Mouse (Mus musculus) neural tube, embryonic 12.5 days (tissue): ENCODE results near the gene Mphosph9. TPM values are rescaled to one million over a fixed set of nuclear protein-coding genes. Genes with fewer than 3 reads are reported as not detected.

Experiments
- ATAC-seq: fragments of 200-750 bp; cut with Nextera tagmentation; 2 replicates; pipeline ENCODE4 v1.8.0; 2017; ENCODE audit warnings: low read depth, mild to moderate bottlenecking, moderate TSS enrichment, moderate library complexity; ENCODE audit not compliant: low FRiP score
- H3K27ac ChIP-seq: fragments of 300-500 bp; sonication (generic); 2 replicates; pipeline ENCODE4 v1.5.1; 2016
- H3K27me3 ChIP-seq: fragments of 300-500 bp; sonication (generic); replicated peaks from 2 replicates; pipeline ENCODE4 v1.6.1; 2016; ENCODE audit warnings: mild to moderate bottlenecking
- H3K36me3 ChIP-seq: fragments of 300-500 bp; sonication (generic); 2 replicates; pipeline ENCODE4 v1.6.1; 2016; ENCODE audit warnings: mild to moderate bottlenecking
- H3K4me1 ChIP-seq: fragments of 300-500 bp; sonication (generic); 2 replicates; pipeline ENCODE4 v1.6.1; 2016
- H3K4me2 ChIP-seq: fragments of 300-500 bp; sonication (generic); replicated peaks from 2 replicates; pipeline ENCODE4 v1.6.1; 2016; ENCODE audit warnings: mild to moderate bottlenecking
- H3K4me3 ChIP-seq: fragments of 300-500 bp; sonication (generic); 2 replicates; pipeline ENCODE4 v1.5.1; 2016
- H3K9ac ChIP-seq: fragments of 300-500 bp; sonication (generic); 2 replicates; pipeline ENCODE4 v1.6.1; 2016; ENCODE audit warnings: mild to moderate bottlenecking
- H3K9me3 ChIP-seq: fragments of 300-500 bp; sonication (generic); 2 replicates; pipeline ENCODE4 v1.6.1; 2016; ENCODE audit warnings: mild to moderate bottlenecking
- WGBS: fragments of 180-500 bp; shearing (Covaris S2); methylation state at CpG from one replicate; pipeline ENCODE4 v1.1.7; 2016; 5-methylcytosine and 5-hydroxymethylcytosine counted together
- polyA plus RNA-seq: library from polyadenylated mRNA; unstranded; fragments of >200 nt; fragmentation: Nextera tagmentation; extraction: Ambion mirVana; gene quantifications from 2 replicates; pipeline ENCODE4 v1.2.1, GENCODE M21; 2016

The Mphosph9 gene
- polyA plus RNA-seq, 1 experiment from 2014 or later: 17.9 TPM

- Histone ChIP-seq H3K9me3 (no peaks in the 10 kb centered on the region), H3K4me1 (no peaks in the 10 kb centered on the region), H3K36me3 (peaks cover 86% of the 10 kb centered on the region), H3K27ac (no peak overlapping the region), H3K9ac (no peak overlapping the region), H3K27me3 (no peaks in the 10 kb centered on the region), H3K4me2 (no peak overlapping the region), H3K4me3 (no peak overlapping the region)
- ATAC-seq: no peak
- WGBS: 98% methylated on average over 1 of the region's 1 CpGs
Observed at GRCm38 (mm10) chr5:124258026-124258425, 69.7 kb downstream of the Mphosph9 start.

DNA sequence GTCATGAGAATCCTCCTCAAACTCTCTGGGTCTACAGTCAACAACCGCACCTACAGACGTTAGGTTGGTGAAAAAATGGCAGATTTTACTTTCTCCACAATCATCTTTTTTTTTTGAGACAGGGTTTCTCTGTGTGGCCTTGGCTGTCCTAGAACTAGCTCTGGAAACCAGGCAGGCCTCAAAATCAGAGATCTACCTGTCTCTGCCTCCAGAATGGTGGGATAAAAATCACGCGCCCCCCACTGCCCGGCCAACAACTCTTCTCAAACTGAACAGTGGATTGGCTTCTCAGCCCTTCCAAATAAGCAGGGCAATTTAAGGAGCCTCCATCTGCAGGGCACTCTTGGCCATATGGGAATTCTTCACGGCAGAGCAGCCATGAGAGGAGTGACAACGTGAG is 72.6 kb downstream of the Mphosph9 start:
- 92% methylated on average over 7 of the region's 7 CpGs for WGBS
- Histone ChIP-seq H3K9ac (no peak overlapping the region), H3K4me3 (no peak overlapping the region), H3K27ac (no peak overlapping the region), H3K4me2 (no peak overlapping the region), H3K27me3 (no peaks in the 10 kb centered on the region), H3K36me3 (peaks cover 57% of the 10 kb centered on the region), H3K9me3 (no peaks in the 10 kb centered on the region), H3K4me1 (0 out of 2 replicates have a peak, but pooled peaks cover 7% of the 10 kb centered on the region)
- ATAC-seq: no peak

GRCm38 (mm10) chr5:124253555-124253954 is 74.2 kb downstream of the Mphosph9 start:
- Histone ChIP-seq H3K9me3 (no peaks in the 10 kb centered on the region), H3K4me1 (peaks cover 12% of the 10 kb centered on the region; the same call in 1 of the 2 replicates), H3K27ac (no peak overlapping the region), H3K4me2 (no peak overlapping the region), H3K9ac (no peak overlapping the region), H3K4me3 (no peak overlapping the region), H3K36me3 (peaks cover 44% of the 10 kb centered on the region), H3K27me3 (no peaks in the 10 kb centered on the region)
- ATAC-seq: no peak
- 83% methylated on average over 8 of the region's 8 CpGs for WGBS

GRCm38 (mm10) chr5:124252580-124253320 is 75.0 kb downstream of the Mphosph9 start:
- ATAC-seq: no peak
- no peaks in the 10 kb centered on the region for H3K27me3 ChIP-seq
- 91% methylated on average over 13 of the region's 13 CpGs for WGBS
- H3K9me3 ChIP-seq: no peaks in the 10 kb centered on the region
- H3K4me1 ChIP-seq: peaks cover 18% of the 10 kb centered on the region
- H3K4me2 ChIP-seq: no peak overlapping the region
- H3K9ac ChIP-seq: no peak overlapping the region
- peaks cover 36% of the 10 kb centered on the region for H3K36me3 ChIP-seq
- H3K4me3 ChIP-seq: no peak overlapping the region
- H3K27ac ChIP-seq: no peak overlapping the region

GRCm38 (mm10) chr5:124251070-124251469 is 76.7 kb downstream of the Mphosph9 start:
- Histone ChIP-seq H3K27me3 (no peaks in the 10 kb centered on the region), H3K27ac (no peak overlapping the region), H3K9ac (no peak overlapping the region), H3K9me3 (no peaks in the 10 kb centered on the region), H3K36me3 (peaks cover 20% of the 10 kb centered on the region; the same call in 1 of the 2 replicates), H3K4me2 (no peak overlapping the region), H3K4me3 (no peak overlapping the region), H3K4me1 (peaks cover 19% of the 10 kb centered on the region)
- WGBS: 87% methylated on average over 5 of the region's 5 CpGs
- ATAC-seq: no peak

DNA sequence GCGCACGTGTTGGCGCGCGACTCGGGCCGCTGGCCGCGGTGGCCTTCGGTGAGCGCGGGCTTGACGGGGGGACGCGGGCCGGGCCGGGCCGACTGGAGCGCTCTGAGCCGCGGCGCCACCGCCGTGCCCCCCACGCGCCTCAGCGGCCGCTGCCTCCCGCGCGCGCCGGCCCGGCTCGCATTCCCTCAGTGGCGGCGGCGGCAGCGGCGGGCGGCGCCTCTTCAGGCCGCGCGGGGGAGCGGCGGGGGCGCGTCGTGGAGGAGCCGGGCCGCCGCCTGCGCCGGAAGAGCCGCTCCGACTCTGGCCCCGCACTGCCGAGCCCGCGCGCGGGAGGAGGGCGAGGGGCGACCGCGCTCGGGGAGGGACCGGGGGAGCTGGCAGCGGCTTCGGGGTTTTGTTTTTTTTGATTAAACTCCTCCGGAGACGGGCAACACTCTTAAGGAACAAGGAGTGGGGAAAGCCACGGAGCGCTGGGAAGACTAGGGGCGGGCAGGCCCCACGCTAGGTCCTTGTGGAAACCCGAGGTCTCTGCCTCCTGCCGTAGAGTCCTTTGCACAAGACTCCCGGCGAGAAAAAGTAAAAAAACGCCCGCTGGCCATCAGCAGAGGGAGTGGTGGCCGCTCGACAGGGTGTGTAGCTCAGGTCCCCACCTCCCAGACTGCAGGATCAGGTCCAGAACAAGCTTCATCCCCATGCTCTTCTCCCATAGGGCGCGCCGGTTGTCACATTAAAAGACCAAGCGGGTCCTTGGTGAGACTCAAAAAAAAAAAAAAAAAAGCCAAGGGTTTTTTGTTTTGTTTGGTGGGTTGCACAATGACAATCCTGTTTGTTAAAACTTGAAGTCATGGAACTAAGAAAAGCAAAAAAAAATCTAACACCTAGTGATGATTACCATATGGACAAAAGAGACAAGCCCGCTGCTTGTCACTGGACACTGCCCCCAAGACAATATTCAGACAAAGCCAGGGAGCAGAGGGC is 77.9 kb downstream of the Mphosph9 start, which contains the start of gene Pitpnm2:
Gene Pitpnm2 (minus strand): TSS at position 147 of the 978 bp plus-strand sequence.
- peaks cover 19% of the 10 kb centered on the region for H3K4me1 ChIP-seq
- WGBS: 1% methylated on average over 67 of the region's 90 CpGs
- ATAC-seq: peak; percentile 77
- H3K4me3 ChIP-seq: peak within 1 kb of the TSS; percentile 73
- no peaks in the 10 kb centered on the region for H3K27me3 ChIP-seq
- H3K4me2 ChIP-seq: peak within 1 kb of the TSS; percentile 90
- H3K27ac ChIP-seq: peak within 1 kb of the TSS; percentile 62; the same call in 1 of the 2 replicates
- H3K36me3 ChIP-seq: peaks cover 13% of the 10 kb centered on the region; the same call in 1 of the 2 replicates
- peak within 1 kb of the TSS; percentile 76 for H3K9ac ChIP-seq
- no peaks in the 10 kb centered on the region for H3K9me3 ChIP-seq

DNA sequence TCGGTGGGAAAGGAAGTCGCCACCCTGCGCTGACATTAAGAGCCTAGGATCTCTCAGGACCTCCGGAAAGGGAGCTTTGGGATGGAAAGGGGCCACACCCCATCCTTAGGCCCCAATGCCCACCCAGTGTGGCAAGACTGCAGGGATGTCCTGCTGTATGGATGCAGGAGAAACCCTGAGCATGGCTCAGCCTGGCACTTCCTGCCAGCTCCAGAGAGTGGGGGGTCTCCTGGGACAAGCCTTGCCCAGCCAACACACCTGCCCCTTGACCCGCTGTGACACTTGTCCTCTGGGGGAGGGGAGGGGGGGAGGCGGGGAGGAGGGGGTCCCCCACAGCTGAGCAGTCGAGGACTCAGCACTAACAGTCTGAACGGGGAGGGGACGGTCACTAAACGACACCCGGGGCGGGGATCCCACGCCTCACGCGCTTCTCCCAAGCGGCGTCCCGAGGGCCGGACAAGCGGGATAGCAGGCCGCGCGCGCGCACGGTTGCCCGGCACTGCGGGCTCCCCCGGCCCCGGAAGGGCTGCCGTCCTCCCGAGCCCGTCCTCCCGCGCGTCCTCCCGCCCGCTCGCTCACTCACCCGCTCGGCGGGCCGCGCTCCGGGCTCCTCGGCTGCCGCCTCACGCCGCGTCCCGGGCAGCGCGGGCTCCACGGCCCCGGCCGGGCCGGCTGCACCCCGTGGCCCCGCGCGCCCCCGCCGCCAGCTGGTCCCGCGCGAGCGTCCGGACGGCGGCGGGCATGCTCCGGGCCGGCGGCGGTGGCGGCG is 78.7 kb downstream of the Mphosph9 start:
- under 1% methylated on average over 76 of the region's 77 CpGs for WGBS
- Histone ChIP-seq H3K9me3 (no peaks in the 10 kb centered on the region), H3K36me3 (peaks cover 8% of the 10 kb centered on the region; the same call in 1 of the 2 replicates), H3K27me3 (no peaks in the 10 kb centered on the region), H3K27ac (peak overlapping the region; percentile 62; the same call in 1 of the 2 replicates), H3K4me2 (peak overlapping the region; percentile 90), H3K4me1 (peaks cover 19% of the 10 kb centered on the region), H3K4me3 (peak overlapping the region; percentile 73), H3K9ac (peak overlapping the region; percentile 76)
- ATAC-seq: peak; percentile 57

DNA sequence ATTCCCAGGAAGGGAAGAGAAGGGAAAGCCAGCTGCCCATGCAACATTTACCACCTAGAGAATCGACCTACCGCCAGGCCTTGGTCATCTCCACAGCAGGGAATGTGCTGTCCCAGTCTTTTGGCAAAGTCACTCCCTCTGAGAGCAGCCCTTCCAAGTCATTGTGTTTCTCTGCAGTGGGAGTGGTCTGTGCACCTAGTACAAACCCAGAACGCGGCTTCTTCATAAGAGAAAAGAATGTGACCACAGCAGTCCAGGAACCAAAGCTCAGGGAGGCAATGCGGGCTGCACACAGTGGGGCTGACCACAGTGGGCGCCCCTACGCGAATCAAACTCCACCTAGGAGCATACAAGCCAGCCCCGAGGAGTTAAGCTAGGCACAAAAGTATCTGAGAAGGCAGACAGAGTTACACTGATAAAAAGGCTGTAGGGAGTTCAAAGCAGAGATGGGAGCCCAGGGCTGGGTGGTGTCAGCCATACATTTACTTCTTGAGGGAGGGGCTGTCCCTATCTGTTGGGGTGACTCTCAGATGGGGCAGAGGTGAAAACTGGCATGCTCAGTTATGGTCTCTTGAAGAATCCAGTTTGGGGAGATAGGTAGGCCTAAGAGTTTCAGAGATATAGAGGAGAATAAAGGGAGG is 79.7 kb downstream of the Mphosph9 start:
- Histone ChIP-seq H3K9me3 (no peaks in the 10 kb centered on the region), H3K4me2 (peak overlapping the region; percentile 90), H3K27me3 (no peaks in the 10 kb centered on the region), H3K4me3 (no peak overlapping the region), H3K27ac (no peak overlapping the region), H3K36me3 (no peaks in the 10 kb centered on the region; the same call in 1 of the 2 replicates), H3K9ac (peak overlapping the region; percentile 76; the same call in 1 of the 2 replicates), H3K4me1 (peaks cover 19% of the 10 kb centered on the region)
- no peak for ATAC-seq
- 13% methylated on average over 9 of the region's 9 CpGs for WGBS

DNA sequence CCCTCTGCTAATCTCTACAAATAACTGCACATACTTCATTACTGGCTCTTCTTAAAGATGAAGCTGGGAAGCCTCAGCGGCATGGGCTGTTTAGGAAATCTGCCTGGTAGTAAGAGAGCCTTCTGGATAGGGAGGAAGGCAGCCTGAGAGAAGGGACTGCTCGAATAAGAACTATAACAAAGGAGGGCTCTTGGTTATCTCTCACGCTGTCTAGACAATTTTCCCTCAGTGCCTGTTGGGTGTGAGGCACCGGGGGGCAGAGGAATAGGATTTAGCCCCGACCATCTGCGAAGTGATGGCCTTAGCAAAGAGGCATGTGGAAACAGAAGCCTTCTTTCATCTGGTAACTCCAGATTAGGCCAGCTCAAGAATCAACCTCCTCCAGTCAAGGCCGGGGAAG is 80.5 kb downstream of the Mphosph9 start:
- Histone ChIP-seq H3K36me3 (no peaks in the 10 kb centered on the region; the same call in 1 of the 2 replicates), H3K27ac (no peak overlapping the region), H3K9ac (no peak overlapping the region), H3K4me3 (no peak overlapping the region), H3K4me1 (peaks cover 19% of the 10 kb centered on the region), H3K4me2 (peak overlapping the region; percentile 90), H3K9me3 (no peaks in the 10 kb centered on the region), H3K27me3 (no peaks in the 10 kb centered on the region)
- no peak for ATAC-seq
- 44% methylated on average over 7 of the region's 7 CpGs for WGBS

- Histone ChIP-seq H3K36me3 (no peaks in the 10 kb centered on the region; the same call in 1 of the 2 replicates), H3K9ac (no peak overlapping the region), H3K4me2 (no peak overlapping the region), H3K4me3 (no peak overlapping the region), H3K27ac (no peak overlapping the region), H3K9me3 (no peaks in the 10 kb centered on the region), H3K27me3 (no peaks in the 10 kb centered on the region), H3K4me1 (peaks cover 32% of the 10 kb centered on the region)
- no peak for ATAC-seq
- 90% methylated on average over 7 of the region's 7 CpGs for WGBS
Observed at GRCm38 (mm10) chr5:124244885-124245284, 82.9 kb downstream of the Mphosph9 start.

DNA sequence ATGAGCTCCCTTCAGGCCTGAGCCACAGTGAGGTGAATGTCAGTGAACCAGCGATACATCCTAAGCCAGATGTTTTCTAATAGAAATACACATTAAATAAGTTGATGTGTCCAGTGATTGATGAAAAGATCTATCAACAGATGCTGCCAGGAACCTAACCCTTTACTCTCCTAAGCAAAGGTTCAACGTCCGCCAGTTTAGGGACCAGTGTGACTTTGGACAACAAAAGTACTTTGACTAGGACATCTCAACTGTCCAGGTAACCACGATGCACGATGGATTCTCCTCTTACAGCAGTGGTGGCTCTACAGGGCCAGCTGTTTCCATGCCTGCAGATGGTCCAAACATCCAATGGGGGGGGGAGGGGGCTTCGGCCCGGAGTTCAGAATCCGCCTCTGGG is 83.3 kb downstream of the Mphosph9 start:
- 96% methylated on average over 8 of the region's 8 CpGs for WGBS
- Histone ChIP-seq H3K4me3 (no peak overlapping the region), H3K4me1 (peaks cover 32% of the 10 kb centered on the region), H3K4me2 (no peak overlapping the region), H3K9ac (no peak overlapping the region), H3K27me3 (no peaks in the 10 kb centered on the region), H3K36me3 (no peaks in the 10 kb centered on the region; the same call in 1 of the 2 replicates), H3K9me3 (no peaks in the 10 kb centered on the region), H3K27ac (no peak overlapping the region)
- ATAC-seq: no peak
